Mouse (Mus musculus) frontal cortex, adult (tissue): ENCODE data around the gene Pms2.
A peak's percentile ranks its signal among the peaks of the same experiment; 100 is the strongest.

Source experiments
- ATAC-seq: cut with Nextera tagmentation; 2 replicates; pipeline ENCODE4 v1.9.2; 2017; ENCODE audit warnings: mild to moderate bottlenecking, moderate library complexity, mixed read lengths; ENCODE audit not compliant: low TSS enrichment

Gene Pms2

DNA sequence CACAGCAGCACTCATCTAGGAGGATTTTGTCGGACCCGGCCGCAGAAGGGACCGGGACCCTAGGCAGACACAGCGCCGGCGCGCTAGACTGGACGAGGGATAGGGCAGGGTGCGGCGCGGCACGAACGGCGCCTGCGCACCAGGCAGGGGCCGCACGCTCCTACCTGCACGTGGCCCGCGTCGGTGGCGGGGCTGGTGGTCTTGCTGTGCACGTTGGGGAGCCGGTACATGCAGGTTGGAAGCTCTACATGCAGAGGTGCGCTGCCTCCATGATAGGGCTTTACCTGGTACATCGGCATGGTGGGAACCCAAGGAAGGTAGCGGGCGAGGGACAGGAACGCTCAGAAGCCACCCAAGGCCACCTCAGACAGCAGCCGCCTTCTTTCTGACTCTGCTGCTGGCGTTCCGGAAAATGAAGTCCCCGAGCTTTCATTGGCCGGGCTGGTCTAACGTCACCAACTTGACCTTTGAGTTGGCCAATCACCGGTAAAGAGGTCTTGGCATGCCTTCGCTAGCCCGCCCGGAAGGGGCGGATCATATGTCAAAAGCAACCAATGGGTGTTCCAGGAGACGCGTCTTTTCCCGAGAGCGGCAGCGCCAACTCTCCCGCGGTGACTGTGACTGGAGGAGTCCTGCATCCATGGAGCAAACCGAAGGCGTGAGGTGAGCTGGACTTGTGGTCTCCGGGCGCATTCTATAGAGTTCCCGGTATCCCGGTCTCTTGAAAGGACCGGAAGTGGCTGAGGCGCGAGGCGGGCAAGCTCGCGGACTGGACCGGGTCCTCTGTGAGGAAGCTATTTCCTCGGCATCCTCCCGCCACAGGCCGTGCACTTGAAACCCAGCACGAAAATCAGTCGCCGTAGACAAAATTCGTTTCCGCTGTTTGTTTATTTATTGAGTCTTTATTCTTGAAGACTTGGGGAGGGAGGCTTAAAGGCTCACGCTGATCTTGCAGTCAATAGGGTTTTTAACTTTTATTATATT is at the start of gene Pms2, which contains the start of gene Aimp2:
Gene Pms2 (plus strand): TSS at position 548 of the 984 bp plus-strand sequence.
Gene Aimp2 (minus strand): TSS at position 431 of the 984 bp plus-strand sequence.
- peak; percentile 96 for ATAC-seq

DNA sequence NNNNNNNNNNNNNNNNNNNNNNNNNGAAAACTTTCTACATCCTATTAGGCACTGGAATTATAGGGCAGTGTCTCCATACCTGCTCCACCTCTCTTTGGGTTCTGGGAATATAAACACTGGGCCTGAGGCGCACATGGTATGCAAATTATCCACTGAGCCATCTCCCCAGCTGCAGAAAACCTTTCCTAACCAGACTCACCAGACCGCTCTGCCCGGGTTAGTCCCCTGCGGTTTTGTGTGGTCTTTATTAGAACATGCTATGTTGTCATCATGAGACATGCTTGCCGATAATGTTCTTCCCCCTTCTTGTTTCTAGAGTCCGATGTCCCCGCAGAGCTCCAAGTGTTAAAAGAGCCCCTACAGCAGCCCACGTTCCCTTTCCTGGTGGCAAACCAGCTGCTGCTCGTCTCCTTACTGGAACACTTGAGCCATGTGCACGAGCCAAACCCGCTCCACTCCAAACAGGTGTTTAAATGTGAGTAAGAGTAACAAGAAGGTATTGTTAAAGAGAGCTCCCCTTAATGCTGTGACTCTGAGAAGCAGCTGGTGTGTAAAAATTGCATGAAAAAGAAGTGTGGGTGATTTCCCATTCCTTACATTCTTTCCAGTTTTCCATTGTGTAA is 38.1 kb upstream of the Pms2 start:
- ATAC-seq: no peak

DNA sequence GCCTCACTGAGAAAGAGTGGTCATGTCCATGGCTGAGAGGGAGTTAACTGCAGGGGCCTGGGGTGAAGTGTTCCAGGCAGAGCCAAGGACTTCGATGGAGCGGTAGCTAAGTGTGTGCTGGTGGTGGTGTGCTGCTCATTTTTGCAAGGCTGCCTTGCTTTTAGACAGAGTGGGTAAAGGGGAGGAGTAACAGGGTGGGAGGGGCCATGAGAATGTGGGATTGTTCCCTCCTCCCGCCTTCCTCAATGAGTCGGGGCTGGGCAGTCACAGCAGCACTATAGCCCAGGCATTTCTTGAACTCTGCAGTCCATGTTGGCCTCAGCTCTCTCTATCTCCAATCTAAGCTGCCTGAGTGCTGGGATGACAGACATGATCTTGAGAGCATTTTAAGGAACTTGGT is 35.2 kb upstream of the Pms2 start:
- ATAC-seq: no peak

DNA sequence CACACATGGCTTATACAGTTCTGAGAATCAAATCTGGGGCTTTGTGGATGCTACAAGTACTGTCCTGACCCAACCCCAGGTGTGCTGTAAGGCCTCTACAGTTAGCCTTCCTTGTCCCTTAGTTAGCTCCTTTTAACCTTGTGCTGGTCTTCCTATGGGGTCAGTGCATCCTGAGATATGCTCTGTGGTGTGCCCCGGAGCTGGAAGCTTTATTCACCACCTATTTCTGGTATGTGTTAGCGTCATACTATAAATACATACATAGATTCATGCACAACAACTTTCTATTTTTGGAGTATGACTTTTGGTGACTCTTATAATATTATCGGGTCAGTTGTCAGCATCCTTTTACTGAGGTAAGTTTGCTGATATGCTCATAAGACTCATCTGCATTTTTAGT is 24.5 kb upstream of the Pms2 start:
- ATAC-seq: no peak

DNA sequence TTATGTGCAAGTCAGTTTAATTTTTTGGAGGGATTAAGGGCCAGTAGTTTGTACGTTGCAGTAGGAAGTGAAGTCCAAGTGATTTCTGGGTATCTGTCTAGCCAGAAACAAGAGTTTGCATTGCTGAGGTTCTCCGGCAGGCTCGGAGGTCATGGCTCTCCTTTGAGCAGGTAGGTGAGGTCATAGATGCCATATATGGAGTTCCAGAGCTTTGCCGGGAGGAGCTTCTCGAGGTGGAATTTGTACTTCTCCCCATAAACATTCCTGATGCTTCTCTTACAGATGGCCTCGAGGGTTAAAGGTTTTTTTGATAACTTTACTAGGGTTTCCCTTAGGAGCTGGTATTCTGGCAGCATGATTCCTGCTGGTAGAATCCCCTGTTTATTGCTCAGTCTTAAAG is 19.0 kb upstream of the Pms2 start:
- ATAC-seq: no peak

DNA sequence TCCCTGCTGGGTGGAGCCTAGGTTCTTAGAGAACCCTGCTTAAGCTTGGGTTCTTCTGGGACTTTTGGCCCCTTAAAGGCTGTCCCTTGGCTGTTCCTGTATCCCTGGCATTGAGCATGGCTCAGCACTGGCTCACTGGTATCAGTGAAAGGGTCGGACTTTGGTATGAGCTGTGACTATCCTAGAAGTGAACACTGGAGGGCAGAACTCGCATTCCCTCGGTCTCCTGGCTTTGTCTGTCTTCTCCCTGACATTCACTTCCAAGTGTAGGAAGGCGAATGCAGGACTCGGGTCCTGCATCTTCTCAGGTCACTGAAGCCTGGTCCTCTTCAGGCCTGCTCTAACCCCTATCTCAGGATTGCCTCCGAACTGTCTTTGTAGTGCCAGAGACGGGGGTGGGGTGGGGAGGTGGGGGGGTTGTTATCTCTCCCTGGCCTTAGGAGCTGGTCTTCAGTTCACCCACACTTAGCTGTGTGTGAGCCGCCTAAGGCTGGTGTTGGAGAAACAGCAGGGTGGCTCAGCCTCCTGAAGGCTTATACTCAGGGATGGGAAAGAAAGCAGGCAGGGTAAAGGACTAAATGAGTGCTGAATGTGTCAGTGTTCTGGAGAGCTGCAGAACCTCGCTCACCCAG is 17.4 kb upstream of the Pms2 start:
- ATAC-seq: peak; percentile 73

DNA sequence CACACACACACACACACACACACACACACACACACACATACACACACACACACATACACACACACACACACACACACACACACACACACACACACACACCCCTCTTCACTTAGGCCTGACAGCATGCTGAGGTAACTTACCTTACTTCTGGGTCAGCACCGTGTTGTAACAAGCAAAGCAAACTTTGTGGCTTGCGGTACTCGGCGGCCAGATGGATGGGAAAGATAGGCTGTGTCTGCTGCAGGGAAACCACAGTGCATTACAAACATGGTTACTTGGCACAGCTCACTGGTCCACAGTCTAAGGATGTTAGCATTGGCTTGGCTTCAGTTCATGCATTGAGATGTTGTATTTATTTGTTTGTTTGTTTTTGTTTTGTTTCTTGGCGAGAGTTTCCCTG is 16.4 kb upstream of the Pms2 start:
- ATAC-seq: no peak

DNA sequence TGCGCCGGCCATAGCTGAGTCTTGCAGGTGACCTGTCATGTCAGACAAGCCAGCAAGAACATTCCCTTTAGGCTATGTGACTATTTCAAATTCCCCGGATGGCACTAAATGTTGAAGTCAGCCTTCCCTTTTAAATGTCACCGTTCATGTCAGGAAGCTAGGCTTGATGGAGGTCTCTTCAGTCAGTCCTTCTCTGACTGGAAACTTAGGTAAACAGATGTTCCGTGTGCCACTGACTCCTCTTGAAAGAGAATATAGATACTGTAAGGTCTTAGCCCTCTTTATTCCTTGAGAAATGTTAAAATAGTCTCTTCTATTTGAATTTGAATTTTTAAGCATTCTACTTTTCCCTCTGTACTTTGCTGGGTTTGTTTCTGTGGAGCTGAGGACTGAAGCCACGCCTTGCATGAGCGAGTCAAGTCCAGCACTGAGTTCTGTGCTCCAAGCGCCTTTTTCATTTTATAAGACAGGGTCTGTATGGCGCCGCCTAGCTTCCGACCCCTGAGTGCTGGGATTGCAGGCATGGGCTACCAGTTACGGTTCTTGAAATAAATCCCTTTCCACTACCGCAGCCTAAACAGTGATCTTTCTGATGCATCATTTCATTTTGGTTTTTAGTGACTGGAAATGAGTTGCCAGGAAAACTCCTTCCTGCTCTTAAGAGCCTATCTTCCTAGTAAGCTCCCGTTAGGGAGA is 12.0 kb upstream of the Pms2 start, which contains the start of gene Ankrd61:
Gene Ankrd61 (minus strand): TSS at position 51 of the 696 bp plus-strand sequence.
- no peak for ATAC-seq

DNA sequence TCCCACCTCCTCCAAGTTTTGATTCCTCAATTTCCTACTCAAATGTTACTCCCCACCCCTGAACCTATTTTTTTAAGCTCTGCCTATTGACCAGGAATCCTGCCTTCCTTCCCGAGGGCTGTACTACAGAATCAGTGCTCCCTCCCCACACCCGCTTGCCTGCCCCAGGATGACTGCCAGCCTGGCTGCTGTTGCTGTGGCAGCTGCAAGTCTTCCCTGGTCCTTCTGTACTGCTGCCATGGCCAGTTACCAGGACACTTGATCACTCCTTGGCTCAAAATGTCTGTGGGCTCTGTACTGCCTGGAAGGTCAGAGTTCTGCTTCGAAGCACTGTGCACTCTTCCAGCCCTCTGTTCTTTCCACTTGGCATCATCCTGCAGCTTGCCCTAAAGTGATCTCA is 7.7 kb upstream of the Pms2 start:
- peak; percentile 22; the same call in 1 of the 2 replicates for ATAC-seq

DNA sequence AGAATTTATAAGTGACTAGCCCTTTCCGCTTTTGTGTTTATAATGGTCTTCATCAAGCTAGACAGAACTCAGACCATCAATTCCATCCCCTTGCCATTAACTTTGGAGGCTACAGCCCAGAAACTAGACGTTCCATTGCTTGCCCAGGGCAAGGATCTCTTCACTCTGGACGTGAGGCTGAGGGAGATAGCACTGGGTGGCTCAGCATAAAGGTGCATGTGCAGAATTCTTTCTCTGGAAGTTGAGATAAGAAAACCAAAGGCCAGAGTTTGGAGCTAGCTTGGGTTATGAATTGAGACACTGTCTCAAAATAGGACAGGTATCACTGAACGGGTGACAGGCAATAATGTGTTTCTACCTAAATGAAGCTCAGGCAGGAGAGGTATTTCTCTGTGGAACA is 6.0 kb upstream of the Pms2 start:
- ATAC-seq: no peak

DNA sequence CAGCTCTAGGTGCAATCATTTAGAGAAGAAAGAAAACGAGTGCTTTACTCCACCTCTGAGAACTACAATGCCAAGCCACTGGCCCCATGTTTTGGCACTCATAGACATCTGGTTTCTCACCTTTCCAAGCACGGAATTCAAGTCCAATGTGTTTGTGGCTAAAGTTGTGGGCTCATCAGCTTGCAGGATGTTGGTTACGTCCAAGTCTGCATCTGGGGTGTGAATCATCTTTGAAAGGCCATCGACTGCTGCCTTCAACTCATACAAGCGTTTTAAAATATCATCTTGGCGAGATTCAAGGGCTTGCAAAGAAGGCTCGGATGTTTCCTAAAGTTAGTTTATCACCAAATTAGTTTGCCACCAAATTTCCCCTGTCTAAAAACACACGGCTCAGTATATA is 3.3 kb upstream of the Pms2 start:
- ATAC-seq: no peak

DNA sequence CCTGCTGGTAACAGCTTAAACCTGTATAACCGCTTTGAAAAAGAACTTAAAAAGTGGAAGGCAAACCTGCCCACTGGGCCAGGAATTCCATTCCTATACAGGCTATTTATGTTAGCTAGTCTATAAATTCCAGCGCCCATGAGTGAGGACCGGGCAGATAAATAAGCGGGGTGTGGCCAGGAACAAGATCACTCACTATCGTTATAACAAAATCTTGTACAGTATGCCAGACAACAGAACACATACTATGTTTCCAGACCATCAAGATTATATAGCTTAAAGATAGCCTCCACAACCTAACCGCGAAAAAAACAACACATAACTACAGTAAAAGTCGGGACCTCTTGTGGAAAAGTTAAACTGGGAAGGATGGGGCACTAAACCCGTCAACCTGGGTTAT is 838 bp upstream of the Pms2 start:
- no peak for ATAC-seq

DNA sequence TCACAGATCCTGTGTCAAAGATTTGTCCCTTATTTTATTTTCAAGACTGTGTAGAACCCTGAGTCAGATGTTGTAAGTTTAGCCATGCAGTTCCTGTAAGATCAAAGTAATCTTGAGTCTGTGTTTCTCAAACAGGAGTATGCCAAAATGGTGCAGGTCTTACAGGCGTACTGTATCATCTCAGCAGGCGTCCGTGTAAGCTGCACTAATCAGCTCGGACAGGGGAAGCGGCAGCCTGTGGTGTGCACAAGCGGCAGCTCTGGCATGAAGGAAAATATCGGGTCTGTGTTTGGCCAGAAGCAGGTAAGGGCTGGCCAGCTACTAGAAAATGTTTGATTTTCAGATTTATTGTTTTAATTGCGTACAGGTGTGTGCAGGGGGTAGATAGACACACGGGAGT is 6.5 kb downstream of the Pms2 start:
- no peak for ATAC-seq

DNA sequence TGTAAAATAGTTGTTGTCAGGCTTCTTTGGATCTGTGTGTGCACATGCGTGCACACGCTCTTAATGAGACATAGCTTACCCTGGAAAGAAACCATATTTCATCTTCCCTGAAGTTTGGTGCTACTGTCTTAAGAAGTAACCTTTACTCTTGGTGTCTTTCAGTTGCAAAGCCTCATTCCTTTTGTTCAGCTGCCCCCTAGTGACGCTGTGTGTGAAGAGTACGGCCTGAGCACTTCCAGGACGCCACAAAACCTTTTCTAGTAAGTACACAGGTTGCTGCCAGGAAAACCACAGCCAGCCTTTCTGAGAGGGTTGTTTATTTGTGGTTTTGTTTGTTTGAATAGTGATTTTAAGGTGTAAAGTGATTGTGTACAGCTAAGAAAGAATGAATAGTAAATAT is 7.7 kb downstream of the Pms2 start:
- ATAC-seq: no peak

DNA sequence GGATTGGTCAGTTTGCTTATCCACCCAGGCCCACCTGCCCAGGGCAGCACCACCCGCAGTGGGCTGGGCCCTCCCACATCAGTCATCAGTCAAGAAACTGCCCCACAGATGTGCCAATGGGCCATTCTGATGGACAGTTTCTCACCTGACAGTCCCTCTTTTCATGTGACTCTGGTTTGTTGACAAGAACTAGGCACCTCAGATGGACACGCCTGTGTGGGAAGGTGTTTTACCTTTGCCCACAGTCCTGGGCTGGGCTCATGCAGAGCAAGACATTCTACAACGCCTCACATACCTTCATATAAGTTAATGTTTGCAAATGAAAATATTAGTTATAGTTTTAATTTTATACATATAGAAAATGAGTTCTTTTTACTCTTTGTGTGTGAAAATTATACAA is 8.4 kb downstream of the Pms2 start:
- ATAC-seq: no peak

DNA sequence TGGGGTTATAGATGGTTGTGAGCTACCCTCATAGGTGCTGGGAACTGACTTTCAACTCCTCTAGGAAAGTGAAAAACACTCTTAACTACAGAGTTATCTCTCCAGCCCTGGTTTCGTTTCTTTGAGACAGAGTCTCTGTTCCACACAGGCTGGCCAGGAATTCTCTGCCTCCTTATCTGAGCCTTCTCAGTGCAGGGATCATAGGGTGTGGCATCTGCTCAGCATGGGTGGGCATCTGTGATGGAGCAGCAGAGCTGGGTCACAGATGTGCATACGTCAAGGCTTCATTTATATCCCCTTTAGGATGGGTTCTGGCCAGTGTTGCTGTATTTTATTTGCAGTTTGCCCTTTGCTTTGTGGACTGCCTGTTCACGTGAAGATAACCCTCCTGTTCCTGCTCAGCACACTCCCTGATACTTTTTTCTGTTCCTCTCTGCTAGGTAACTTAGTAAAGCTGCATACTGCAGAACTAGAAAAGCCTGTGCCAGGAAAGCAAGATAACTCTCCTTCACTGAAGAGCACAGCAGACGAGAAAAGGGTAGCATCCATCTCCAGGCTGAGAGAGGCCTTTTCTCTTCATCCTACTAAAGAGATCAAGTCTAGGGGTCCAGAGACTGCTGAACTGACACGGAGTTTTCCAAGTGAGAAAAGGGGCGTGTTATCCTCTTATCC is 15.2 kb downstream of the Pms2 start:
- ATAC-seq: no peak

DNA sequence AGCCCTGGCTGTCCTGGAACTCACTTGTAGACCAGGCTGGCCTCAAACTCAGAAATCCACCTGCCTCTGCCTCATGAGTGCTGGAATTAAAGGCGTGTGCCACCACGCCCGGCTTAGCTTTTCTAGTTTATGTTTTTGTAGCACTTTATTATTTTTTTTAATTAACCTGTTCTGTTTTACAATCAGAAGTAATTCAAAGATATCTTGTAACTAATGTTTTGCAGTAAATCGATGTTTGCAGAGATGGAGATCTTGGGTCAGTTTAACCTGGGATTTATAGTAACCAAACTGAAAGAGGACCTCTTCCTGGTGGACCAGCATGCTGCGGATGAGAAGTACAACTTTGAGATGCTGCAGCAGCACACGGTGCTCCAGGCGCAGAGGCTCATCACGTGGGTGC is 18.1 kb downstream of the Pms2 start, which contains the start of gene Gm42421:
Gene Gm42421 (plus strand): TSS at position 301 of the 400 bp plus-strand sequence.
- ATAC-seq: no peak

DNA sequence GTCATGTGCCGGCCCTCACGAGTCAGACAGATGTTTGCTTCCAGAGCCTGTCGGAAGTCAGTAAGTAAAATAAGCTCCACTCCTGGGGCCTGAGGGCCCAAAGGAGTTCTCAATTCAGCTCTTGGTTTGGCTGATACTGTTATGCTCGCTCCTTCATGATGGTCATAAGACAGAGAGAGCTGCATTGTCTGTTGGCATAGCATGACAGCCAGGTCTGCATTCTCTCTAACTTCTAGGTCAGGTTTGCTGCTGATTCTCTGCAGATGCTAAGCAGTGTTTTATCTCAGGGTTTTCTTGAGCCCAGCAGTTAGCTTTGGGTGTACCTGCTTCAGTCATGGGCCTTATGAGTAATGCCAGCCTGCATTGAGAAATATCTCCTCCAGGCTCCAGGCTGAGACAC is 19.5 kb downstream of the Pms2 start:
- no peak for ATAC-seq

DNA sequence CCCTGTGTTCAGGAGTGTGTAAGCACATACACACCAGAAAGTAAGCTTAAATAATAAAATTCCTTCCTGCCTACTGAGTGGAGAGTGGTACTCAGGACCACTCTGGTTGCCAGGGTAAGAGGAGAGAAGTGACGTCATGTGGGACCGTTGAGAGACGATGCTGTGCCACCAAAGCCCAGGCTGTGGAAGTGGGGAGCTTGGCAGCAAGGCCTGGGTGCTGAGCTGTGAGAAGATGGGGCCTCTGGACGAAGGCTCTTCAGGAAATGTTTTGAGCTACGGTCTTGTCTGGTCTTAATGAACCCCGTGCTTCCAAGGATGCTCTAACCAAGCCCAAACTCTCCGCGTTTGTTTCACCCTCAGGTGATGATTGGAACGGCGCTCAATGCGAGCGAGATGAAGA is 20.9 kb downstream of the Pms2 start:
- ATAC-seq: no peak

DNA sequence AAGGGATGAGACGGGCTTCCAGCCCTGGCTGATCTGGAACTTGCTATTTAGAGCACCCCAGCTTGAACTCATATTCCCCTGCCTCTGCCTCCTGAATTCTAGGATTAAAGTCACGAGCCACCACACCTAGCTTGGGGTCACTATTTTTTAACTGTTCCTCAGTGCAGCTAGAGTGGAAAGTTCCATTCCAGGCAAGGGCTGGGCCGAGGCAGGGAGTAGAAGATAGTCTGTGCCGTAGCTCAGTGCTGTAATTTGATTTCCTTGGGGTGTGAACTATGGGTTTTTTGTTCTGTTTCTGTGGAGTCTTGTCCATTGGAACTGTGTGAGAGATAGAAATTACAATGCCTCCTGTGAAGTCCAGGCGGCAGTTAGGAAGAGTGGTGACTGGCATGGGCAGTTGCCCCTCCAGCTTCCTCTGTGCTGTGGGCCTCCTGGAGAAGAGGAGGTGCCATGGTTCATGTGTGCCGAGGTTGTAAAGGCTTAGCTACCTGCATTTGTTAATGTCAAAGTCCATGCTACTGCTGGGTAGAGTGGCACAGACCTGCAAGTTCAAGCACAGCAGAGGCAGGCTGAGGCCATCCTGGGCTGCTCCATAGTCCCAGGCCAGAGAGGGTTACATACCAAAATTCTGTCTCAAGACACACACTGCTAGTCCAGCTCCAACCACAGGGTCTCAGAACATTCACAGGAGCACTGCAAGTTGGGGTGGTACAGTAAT is 22.3 kb downstream of the Pms2 start:
- no peak for ATAC-seq

DNA sequence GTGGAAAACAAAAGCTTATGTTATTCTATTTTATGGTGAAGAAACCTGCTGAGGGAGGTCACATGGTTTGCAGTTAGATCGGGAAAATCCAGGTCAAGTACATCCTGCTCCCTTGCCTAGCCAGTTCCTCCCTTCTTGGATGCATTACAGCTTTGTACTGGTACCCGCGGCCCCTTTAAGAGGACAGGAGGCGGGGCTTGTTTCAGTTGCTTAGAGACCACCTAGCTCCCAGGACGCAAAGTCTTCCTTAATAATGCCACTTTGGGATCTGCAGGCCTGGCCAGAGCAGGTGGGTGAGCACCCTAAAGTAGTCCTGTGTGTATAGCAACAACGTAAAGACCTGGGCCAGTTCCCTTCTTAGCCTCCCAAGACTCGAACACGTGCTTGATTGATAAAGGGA is 23.1 kb downstream of the Pms2 start, which contains the start of gene Rsph10b:
Gene Rsph10b (plus strand): TSS at position 205 of the 400 bp plus-strand sequence.
- ATAC-seq: no peak
